Mouse (Mus musculus) right cerebral cortex, adult 18-20 months (tissue): ENCODE data around the gene Cybrd1.
A peak's percentile ranks its signal among the peaks of the same experiment; 100 is the strongest.

Experiments used
- DNase-seq: peaks from one replicate; pipeline ENCODE4 v3.0.0; 2022; ENCODE audit warnings: mixed read lengths

Cybrd1 gene

GRCm38 (mm10) chr2:71117797-71118708 is at the start of gene Cybrd1:
Cybrd1 (plus strand) TSS chr2:71117923.
- DNase-seq: no peak

- DNase-seq: no peak
Measured at GRCm38 (mm10) chr2:71071601-71072000, 46.1 kb upstream of the Cybrd1 start.

- no peak for DNase-seq
Measured at GRCm38 (mm10) chr2:71073330-71073729, 44.4 kb upstream of the Cybrd1 start.

DNA sequence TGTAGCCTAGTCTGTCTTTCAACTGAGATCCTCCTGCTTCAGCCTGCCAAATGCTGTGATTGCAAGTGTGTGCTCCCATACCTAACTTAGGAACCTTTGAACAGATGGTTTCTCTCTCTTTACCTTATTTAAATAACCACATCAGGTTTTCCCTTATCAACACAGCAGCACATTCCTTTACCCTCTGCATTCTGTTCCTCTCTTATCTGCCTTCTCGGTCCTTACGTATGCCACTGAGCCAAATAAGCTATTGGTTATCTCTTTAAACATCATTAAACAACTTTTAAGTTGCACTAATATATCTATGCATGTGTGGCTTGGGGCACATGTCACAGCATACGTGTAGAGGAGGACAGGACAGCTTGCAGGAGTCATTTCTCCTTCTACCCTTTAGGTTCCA is 43.9 kb upstream of the Cybrd1 start:
- no peak for DNase-seq

DNA sequence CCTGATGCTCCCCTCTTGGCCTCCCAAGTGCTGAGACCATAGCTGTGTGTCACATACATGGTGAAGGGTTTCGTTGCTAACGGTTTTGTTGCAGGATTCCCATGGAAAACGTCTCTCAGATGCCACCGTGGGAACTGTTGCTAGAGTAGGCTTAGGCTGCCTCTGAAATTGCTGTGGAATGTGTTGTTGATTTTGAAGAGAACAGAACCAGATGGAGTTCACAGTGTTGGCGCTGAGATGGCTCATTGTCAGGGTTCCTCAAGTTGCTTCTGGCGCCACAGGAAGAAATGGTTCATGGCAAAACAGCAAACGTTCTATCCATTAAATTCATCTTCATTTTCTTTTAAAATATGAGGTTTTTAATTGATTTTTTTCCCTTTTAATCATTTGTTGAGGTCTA is 35.3 kb upstream of the Cybrd1 start:
- DNase-seq: no peak

DNA sequence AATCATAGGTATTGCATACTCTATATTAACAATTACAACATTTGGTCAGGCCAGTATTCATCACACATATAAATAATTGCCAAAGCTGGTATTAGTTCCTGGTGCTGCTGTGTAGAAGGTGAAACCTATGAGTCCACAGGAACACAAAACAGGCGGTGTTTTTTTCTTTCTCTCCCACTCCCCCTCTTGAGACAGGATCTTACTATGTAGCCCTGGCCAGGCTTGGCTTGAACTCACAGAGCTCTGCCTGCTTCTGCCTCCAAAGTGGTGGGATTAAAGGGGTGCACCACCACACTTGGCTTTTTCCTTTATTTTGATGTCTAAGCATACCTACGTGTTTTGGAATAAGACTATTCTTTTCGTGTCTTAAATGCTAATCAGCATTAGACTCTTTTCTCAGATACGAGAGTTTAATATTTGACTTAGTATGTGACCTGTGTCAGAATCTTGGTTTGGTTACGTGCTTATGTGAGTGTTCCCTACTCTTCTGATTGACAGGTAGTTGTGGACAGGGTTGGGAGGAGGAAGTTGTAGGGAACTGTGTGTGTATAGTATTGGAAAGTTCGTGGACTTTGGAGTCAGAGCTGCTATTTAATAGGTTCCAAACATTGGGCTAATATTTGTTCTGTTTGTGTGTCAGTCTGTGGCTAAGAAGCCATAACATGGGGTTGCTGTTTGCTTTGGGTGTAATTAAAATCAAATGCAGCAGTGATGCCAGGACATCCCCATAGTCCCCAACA is 34.1 kb upstream of the Cybrd1 start:
- DNase-seq: no peak

GRCm38 (mm10) chr2:71089766-71090165 is 28.0 kb upstream of the Cybrd1 start:
- DNase-seq: no peak

DNA sequence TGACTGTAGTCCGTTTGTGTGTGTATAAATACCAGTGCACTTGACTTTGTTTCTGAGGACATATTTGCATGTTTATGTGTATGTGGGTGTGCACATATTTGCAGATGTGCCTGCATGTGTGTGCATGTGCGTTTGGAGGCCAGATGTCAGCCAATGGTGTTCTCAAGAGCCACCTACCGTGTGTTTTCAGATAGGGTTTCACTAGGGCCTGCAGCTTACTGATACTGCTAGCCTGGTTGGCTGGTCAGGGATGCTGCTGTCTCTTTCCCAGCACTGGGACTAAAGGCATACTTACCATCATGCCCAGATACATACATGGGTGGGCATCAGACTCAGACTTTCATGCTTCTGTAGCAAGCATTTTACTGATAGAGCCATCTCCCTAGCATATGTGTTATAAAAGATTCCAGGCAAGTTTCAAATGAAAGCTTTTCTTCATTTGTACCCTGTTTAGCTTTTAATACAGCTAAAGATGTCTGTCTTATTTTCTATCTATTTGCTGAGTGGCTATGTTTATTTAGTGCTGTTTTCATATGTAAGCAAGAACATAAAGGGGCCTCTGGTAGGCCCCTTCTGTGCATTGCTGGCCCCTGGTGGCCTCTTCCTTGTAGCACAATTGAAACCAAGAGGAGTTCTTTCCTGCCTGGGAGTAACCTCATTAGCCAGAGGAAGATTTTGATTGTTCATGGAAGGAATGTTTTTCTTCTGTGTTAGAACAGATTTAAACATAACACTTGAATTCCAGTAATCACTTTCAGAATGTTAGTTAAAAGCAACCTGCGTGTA is 26.9 kb upstream of the Cybrd1 start:
- no peak for DNase-seq

GRCm38 (mm10) chr2:71096170-71096569 is 21.6 kb upstream of the Cybrd1 start:
- DNase-seq: no peak

DNA sequence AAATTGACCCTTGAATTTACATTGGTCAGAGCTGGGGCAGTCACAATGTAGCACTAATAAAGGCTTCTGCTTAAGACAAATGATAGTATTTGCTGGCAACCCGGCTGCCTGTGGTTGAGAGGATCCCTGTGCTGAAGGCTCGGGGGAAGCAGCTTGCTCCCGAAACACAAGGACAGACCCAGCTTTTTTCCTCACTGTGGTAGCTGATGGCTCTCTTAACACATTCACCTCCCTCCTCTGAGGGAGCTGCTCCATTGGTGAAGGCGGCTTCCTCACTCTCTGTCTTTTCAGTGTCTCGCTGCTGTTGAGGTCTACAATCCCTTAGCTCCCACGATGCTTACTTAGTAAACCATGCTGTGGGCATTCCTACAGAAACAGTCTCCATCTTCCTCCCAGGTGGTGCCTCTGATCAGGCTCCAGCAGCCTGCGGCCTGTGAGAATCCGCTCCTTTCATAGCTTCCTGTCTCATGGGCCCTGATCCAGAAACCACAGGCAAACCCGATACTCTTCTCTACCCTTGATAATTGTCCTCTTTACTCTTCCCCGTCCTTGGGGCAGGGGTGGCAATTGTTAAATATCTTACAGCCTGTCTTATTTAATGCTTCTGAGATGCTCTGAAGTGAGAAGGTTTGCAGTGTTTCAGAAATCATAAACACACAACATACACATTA is 15.0 kb upstream of the Cybrd1 start:
- DNase-seq: no peak

GRCm38 (mm10) chr2:71103292-71103680 is 14.4 kb upstream of the Cybrd1 start:
- no peak for DNase-seq

GRCm38 (mm10) chr2:71104696-71105095 is 13.0 kb upstream of the Cybrd1 start:
- DNase-seq: no peak

- no peak for DNase-seq
Measured at GRCm38 (mm10) chr2:71105469-71106215, 12.1 kb upstream of the Cybrd1 start.

GRCm38 (mm10) chr2:71107225-71107624 is 10.5 kb upstream of the Cybrd1 start:
- no peak for DNase-seq

- no peak for DNase-seq
Measured at GRCm38 (mm10) chr2:71108541-71108940, 9.2 kb upstream of the Cybrd1 start.

DNA sequence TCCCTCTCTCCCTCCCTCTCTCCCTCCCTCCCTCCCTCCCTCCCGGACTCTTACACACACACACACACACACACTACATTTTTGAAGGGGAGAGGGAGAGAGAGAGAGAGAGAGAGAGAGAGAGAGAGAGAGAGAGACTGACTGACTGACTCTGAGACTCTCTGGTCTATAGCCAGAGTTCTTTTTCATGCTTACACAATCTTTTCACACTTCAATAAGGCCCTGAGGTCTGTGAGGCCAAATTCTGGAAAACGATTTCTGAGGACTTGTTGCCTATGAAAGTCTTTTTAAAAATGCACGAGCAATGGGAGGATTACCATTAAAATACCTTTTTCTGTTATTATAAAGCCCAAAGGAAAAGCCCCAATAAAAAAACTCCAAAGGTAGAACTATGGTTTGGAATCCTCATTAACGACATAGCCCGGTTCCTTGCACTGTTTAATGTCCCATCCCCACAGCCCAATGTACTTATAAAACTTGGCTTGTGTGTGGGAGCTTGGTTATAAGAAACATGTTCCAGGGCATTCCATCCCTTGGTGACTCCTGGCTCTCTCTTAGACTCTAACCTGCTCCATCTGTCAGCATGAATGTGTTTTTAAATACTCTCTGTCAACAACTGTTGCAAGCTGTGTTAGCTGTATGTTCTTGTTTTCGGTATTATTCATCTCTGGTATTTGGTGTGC is 4.1 kb upstream of the Cybrd1 start:
- DNase-seq: no peak

DNA sequence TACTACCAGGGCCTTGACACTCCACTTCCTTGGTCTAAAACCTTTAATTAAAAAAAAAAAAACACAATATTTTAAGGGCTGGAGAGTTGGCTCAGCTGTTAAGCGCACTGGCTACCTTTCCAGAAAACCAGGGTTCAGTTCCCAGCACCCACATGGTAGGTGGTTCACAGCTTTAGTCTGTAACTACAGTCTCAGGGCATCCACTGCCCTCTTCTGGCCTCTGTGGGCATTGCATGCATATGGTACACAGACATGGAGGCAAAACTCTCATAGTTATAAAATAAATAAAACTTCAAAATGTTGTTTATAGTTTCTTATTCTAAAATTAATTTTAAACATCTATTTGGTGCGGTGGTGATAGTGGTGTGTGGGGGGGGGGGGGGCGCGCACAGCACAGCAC is 1.6 kb upstream of the Cybrd1 start:
- no peak for DNase-seq

DNA sequence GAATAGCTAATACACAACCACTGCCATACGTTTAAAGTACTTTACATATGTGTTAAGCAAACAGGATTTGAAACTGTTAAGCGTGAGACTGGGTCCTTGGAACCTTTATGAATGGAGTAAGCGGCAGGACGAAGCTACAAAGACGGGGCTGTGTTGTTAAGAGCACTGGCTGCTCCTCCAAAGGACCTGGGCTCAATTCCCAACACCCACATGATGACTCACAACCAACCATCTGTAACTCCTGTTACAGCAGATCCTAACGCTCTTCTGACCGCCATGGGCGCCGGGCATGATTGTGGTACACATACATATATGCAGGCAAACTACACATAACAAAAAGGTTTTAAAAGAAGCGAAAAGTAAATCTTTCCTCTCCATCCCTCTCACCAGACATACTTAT is 3.1 kb downstream of the Cybrd1 start:
- peak; percentile 54 for DNase-seq

GRCm38 (mm10) chr2:71121406-71121805 is 3.7 kb downstream of the Cybrd1 start:
- no peak for DNase-seq

DNA sequence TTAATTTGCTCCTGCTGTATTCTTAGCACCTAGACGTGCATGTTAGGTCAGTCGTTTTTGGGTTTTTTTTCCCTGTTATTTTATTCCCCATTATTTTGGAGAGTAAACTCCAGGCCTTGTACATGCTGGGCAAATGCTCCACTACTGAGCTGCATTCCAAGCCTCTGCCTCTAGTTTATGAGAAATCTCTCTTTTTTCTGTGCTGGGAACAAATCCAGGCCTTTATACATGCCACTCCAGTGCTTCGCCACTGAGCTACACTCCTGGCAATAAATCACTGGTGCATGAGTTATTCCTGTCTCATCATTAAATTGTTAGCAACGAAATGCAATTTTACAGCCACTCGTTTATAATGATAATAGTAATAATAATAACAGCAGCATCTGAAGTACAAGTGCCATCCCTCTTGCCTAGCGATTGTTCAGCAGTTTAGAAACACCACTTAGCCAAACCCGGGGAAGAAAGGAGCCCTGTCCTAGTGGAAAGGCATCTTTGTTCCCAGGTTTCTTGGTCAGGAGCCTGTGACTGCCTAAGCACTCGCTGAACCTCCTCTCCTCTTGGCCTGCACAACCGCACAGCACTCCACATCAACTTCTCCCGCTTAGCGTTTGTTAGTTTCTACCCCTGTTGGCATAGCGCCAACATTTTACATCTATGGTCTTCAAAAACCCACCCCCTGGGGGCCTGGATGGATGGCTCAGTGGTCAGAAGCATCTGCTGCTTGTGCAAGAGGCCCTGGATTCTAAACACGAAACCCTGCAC is 4.7 kb downstream of the Cybrd1 start:
- DNase-seq: no peak

DNA sequence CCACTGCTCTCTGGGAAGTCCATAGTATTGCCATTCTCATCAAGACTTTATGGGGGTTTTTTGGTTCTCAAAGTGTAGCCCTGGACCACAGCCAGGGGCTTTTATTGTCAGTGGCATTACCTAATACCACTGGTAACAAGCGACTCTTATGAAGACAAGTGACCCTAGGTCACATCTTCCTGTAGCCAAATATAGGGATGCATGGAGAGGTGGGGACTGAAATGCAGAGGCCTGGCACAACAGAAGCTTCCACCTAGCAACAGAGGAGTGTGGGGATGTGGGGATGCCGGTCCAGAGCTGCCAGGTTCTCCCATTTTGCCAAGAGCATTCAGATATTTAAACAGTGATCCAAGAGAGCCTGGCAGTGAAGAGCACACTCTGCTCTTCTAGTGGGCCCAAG is 5.9 kb downstream of the Cybrd1 start:
- DNase-seq: no peak
